Mouse (Mus musculus) layer of hippocampus, postnatal 14 days (tissue): Measurements from ENCODE around the gene Madcam1. TPM values are rescaled to one million over a fixed set of nuclear protein-coding genes. Genes with fewer than 3 reads are reported as not detected.
"Not testable (repeated sequence)": the region's sequence is repeated elsewhere in the genome, so short reads cannot be mapped to it uniquely, and the experiment has no call there.

Source experiments
- DNase-seq, 2 experiments: peaks; one replicate each; pipeline ENCODE4 v3.0.0; 2021 to 2022; ENCODE audit warnings: low spot score in 2 of 2, mixed read lengths in 1 of 2
- total RNA-seq, 2 experiments: library from RNA; stranded (reverse); gene quantifications; 2 replicates each; pipeline ENCODE4 v1.2.3; 2021

Madcam1 gene
- total RNA-seq, 2 experiments from 2014 or later: 0.37 TPM; not detected in 1

GRCm38 (mm10) chr10:79687513-79687912 lies 23.2 kb downstream of the Madcam1 start:
- no peak for DNase-seq

GRCm38 (mm10) chr10:79688720-79689119 lies 24.4 kb downstream of the Madcam1 start, which contains the start of gene Gzmm:
Gzmm (plus strand) TSS chr10:79689020.
- DNase-seq: no peak

GRCm38 (mm10) chr10:79689178-79689577 lies 24.8 kb downstream of the Madcam1 start:
- DNase-seq: no peak

GRCm38 (mm10) chr10:79691986-79692548 lies 27.7 kb downstream of the Madcam1 start:
- no peak for DNase-seq

GRCm38 (mm10) chr10:79693580-79694378 lies 29.4 kb downstream of the Madcam1 start:
- no peak for DNase-seq

- no peak for DNase-seq
Measured at GRCm38 (mm10) chr10:79694379-79694655, 30.0 kb downstream of the Madcam1 start.

- DNase-seq: peak in 1 of 2 experiments; percentile 76
Measured at GRCm38 (mm10) chr10:79695231-79696128, 31.1 kb downstream of the Madcam1 start.

GRCm38 (mm10) chr10:79696129-79696651 lies 31.8 kb downstream of the Madcam1 start:
- no peak for DNase-seq

- no peak for DNase-seq
Measured at GRCm38 (mm10) chr10:79697916-79698315, 33.6 kb downstream of the Madcam1 start.

GRCm38 (mm10) chr10:79698459-79698858 lies 34.1 kb downstream of the Madcam1 start:
- no peak for DNase-seq

GRCm38 (mm10) chr10:79700676-79701075 lies 36.3 kb downstream of the Madcam1 start:
- no peak for DNase-seq

GRCm38 (mm10) chr10:79701443-79702129 lies 37.2 kb downstream of the Madcam1 start:
- no peak for DNase-seq

GRCm38 (mm10) chr10:79702970-79703369 lies 38.6 kb downstream of the Madcam1 start:
- not testable (repeated sequence) for DNase-seq

- no peak for DNase-seq
Measured at GRCm38 (mm10) chr10:79703541-79703940, 39.2 kb downstream of the Madcam1 start.

GRCm38 (mm10) chr10:79704065-79704969 lies 40.0 kb downstream of the Madcam1 start, which contains the start of gene Bsg:
Bsg (plus strand) TSS chr10:79704491.
- DNase-seq: peak; percentile 97 to 99

GRCm38 (mm10) chr10:79704970-79705360 lies 40.6 kb downstream of the Madcam1 start:
- DNase-seq: no peak

GRCm38 (mm10) chr10:79705951-79706350 lies 41.6 kb downstream of the Madcam1 start:
- DNase-seq: no peak

- DNase-seq: no peak
Measured at GRCm38 (mm10) chr10:79706406-79707094, 42.2 kb downstream of the Madcam1 start.

GRCm38 (mm10) chr10:79707162-79707561 lies 42.8 kb downstream of the Madcam1 start:
- DNase-seq: no peak
